Mouse (Mus musculus) granulocyte monocyte progenitor cell, adult 5-6 weeks (primary cell): Measurements from ENCODE around the gene Dda1. TPM values are rescaled to one million over a fixed set of nuclear protein-coding genes. Genes with fewer than 3 reads are reported as not detected.

Experiments used
- total RNA-seq, 2 experiments: library from RNA; stranded (forward) in 1 of 2; stranded (reverse) in 1 of 2; fragments of 200-712, 200-1000 nt in 1 of 2; fragments of >200 nt in 1 of 2; fragmentation: Nextera tagmentation in 1 of 2; gene quantifications; 2 replicates each; pipeline ENCODE4 v1.2.3; 2014 to 2017

Gene Dda1
- total RNA-seq, 2 experiments from 2014 or later = 16.9 to 24.0 TPM

Other genes starting within 250 kb of the Dda1 start
- gene Myo9b, start 196.5 kb upstream of the Dda1 start, total RNA-seq (2014; fragmentation: Nextera tagmentation) = 35.5 and 51.5 TPM in 2 replicates
- gene Myo9b, start 196.5 kb upstream of the Dda1 start, total RNA-seq (2017) = 34.8 and 38.6 TPM in 2 replicates
- 17.7 and 36.8 TPM in 2 replicates for gene Haus8, start 196.3 kb upstream of the Dda1 start, total RNA-seq (2014; fragmentation: Nextera tagmentation)
- gene Haus8, start 196.3 kb upstream of the Dda1 start, total RNA-seq (2017) = 55.1 and 56.2 TPM in 2 replicates
- 108 and 154 TPM in 2 replicates for gene Use1, start 102.4 kb upstream of the Dda1 start, total RNA-seq (2014; fragmentation: Nextera tagmentation)
- gene Use1, start 102.4 kb upstream of the Dda1 start, total RNA-seq (2017) = 140 and 156 TPM in 2 replicates
- gene Ocel1, start 97.9 kb upstream of the Dda1 start, total RNA-seq (2014; fragmentation: Nextera tagmentation) = 8.8 and 12.4 TPM in 2 replicates
- 8.9 TPM in 2 replicates for gene Ocel1, start 97.9 kb upstream of the Dda1 start, total RNA-seq (2017)
- gene Nr2f6, start 87.2 kb upstream of the Dda1 start, total RNA-seq (2014; fragmentation: Nextera tagmentation) = 1.3 and 7.5 TPM in 2 replicates
- gene Nr2f6, start 87.2 kb upstream of the Dda1 start, total RNA-seq (2017) = 3.3 and 4.1 TPM in 2 replicates
- not detected in 2 replicates for gene Ushbp1, start 73.4 kb upstream of the Dda1 start, total RNA-seq (2014; fragmentation: Nextera tagmentation)
- gene Ushbp1, start 73.4 kb upstream of the Dda1 start, total RNA-seq (2017) = not detected in 2 replicates
- gene Babam1, start 72.3 kb upstream of the Dda1 start, total RNA-seq (2014; fragmentation: Nextera tagmentation) = 70.0 and 84.9 TPM in 2 replicates
- gene Babam1, start 72.3 kb upstream of the Dda1 start, total RNA-seq (2017) = 98.5 and 101 TPM in 2 replicates
- 11.1 and 11.7 TPM in 2 replicates for gene Ankle1, start 63.2 kb upstream of the Dda1 start, total RNA-seq (2014; fragmentation: Nextera tagmentation)
- gene Ankle1, start 63.2 kb upstream of the Dda1 start, total RNA-seq (2017) = 11.3 and 12.4 TPM in 2 replicates
- gene Abhd8, start 5.5 kb upstream of the Dda1 start, total RNA-seq (2014; fragmentation: Nextera tagmentation) = 1.6 and 7.4 TPM in 2 replicates
- 4.7 and 5.4 TPM in 2 replicates for gene Abhd8, start 5.5 kb upstream of the Dda1 start, total RNA-seq (2017)
- 56.5 and 77.6 TPM in 2 replicates for gene Mrpl34, start 4.2 kb upstream of the Dda1 start, total RNA-seq (2014; fragmentation: Nextera tagmentation)
- gene Mrpl34, start 4.2 kb upstream of the Dda1 start, total RNA-seq (2017) = 62.2 and 79.8 TPM in 2 replicates
- gene Ano8, start 16.8 kb downstream of the Dda1 start, total RNA-seq (2014; fragmentation: Nextera tagmentation) = 0.43 and 2.5 TPM in 2 replicates
- gene Ano8, start 16.8 kb downstream of the Dda1 start, total RNA-seq (2017) = 1.9 and 4.5 TPM in 2 replicates
- gene Gtpbp3, start 18.9 kb downstream of the Dda1 start, total RNA-seq (2014; fragmentation: Nextera tagmentation) = 3.5 and 12.4 TPM in 2 replicates
- 13.5 and 21.5 TPM in 2 replicates for gene Gtpbp3, start 18.9 kb downstream of the Dda1 start, total RNA-seq (2017)
- gene Plvap, start 42.6 kb downstream of the Dda1 start, total RNA-seq (2014; fragmentation: Nextera tagmentation) = not detected in 2 replicates
- 0.10 and 0.43 TPM in 2 replicates for gene Plvap, start 42.6 kb downstream of the Dda1 start, total RNA-seq (2017)
- gene Ccdc194, start 56.5 kb downstream of the Dda1 start, total RNA-seq (2014; fragmentation: Nextera tagmentation) = not detected in 2 replicates
- gene Ccdc194, start 56.5 kb downstream of the Dda1 start, total RNA-seq (2017) = not detected in 2 replicates
- 47.0 and 55.7 TPM in 2 replicates for gene Bst2, start 68.3 kb downstream of the Dda1 start, total RNA-seq (2014; fragmentation: Nextera tagmentation)
- 49.1 and 58.3 TPM in 2 replicates for gene Bst2, start 68.3 kb downstream of the Dda1 start, total RNA-seq (2017)
- gene Mvb12a, start 73.7 kb downstream of the Dda1 start, total RNA-seq (2014; fragmentation: Nextera tagmentation) = 50.2 and 64.1 TPM in 2 replicates
- 55.0 and 56.6 TPM in 2 replicates for gene Mvb12a, start 73.7 kb downstream of the Dda1 start, total RNA-seq (2017)
- gene Tmem221, start 89.7 kb downstream of the Dda1 start, total RNA-seq (2014; fragmentation: Nextera tagmentation) = not detected in 2 replicates
- gene Tmem221, start 89.7 kb downstream of the Dda1 start, total RNA-seq (2017) = not detected in 2 replicates
- gene Nxnl1, start 97.4 kb downstream of the Dda1 start, total RNA-seq (2014; fragmentation: Nextera tagmentation) = not detected in 2 replicates
- gene Nxnl1, start 97.4 kb downstream of the Dda1 start, total RNA-seq (2017) = 0.36 TPM in 1 of 2 replicates, not detected in the other
- 7.8 and 10.2 TPM in 2 replicates for gene Slc27a1, start 99.7 kb downstream of the Dda1 start, total RNA-seq (2014; fragmentation: Nextera tagmentation)
- 3.3 and 6.2 TPM in 2 replicates for gene Slc27a1, start 99.7 kb downstream of the Dda1 start, total RNA-seq (2017)
- gene Pgls, start 123.0 kb downstream of the Dda1 start, total RNA-seq (2014; fragmentation: Nextera tagmentation) = 143 and 180 TPM in 2 replicates
- 155 and 185 TPM in 2 replicates for gene Pgls, start 123.0 kb downstream of the Dda1 start, total RNA-seq (2017)
- 11.6 and 11.7 TPM in 2 replicates for gene Fam129c, start 128.4 kb downstream of the Dda1 start, total RNA-seq (2014; fragmentation: Nextera tagmentation)
- gene Fam129c, start 128.4 kb downstream of the Dda1 start, total RNA-seq (2017) = 0.69 and 6.1 TPM in 2 replicates
- 93.8 and 107 TPM in 2 replicates for gene Colgalt1, start 141.8 kb downstream of the Dda1 start, total RNA-seq (2014; fragmentation: Nextera tagmentation)
- gene Colgalt1, start 141.8 kb downstream of the Dda1 start, total RNA-seq (2017) = 77.1 and 84.4 TPM in 2 replicates
- gene Unc13a, start 202.6 kb downstream of the Dda1 start, total RNA-seq (2014; fragmentation: Nextera tagmentation) = 0.60 TPM in 1 of 2 replicates, not detected in the other
- 0.04 and 1.8 TPM in 2 replicates for gene Unc13a, start 202.6 kb downstream of the Dda1 start, total RNA-seq (2017)
- gene Jak3, start 207.1 kb downstream of the Dda1 start, total RNA-seq (2014; fragmentation: Nextera tagmentation) = 10.9 and 17.5 TPM in 2 replicates
- 7.2 and 8.1 TPM in 2 replicates for gene Jak3, start 207.1 kb downstream of the Dda1 start, total RNA-seq (2017)
- gene Insl3, start 220.0 kb downstream of the Dda1 start, total RNA-seq (2014; fragmentation: Nextera tagmentation) = 14.1 and 16.3 TPM in 2 replicates
- gene Insl3, start 220.0 kb downstream of the Dda1 start, total RNA-seq (2017) = 1.2 and 4.4 TPM in 2 replicates
- gene B3gnt3, start 232.6 kb downstream of the Dda1 start, total RNA-seq (2014; fragmentation: Nextera tagmentation) = 1.4 TPM in 1 of 2 replicates, not detected in the other
- gene B3gnt3, start 232.6 kb downstream of the Dda1 start, total RNA-seq (2017) = 0.39 TPM in 1 of 2 replicates, not detected in the other